Mouse (Mus musculus): Measurements from ENCODE around the gene Ttc39b.

Gene Ttc39b

GRCm38 (mm10) chr4:83228664-83229283, 95.3 kb downstream of the Ttc39b start:
- DNase-seq (ENCODE audit: low spot score in 2 of 2), result no peak

- DNase-seq (ENCODE audit: low spot score in 2 of 2), result no peak
These were observed 96.0 kb downstream of the Ttc39b start for GRCm38 (mm10) chr4:83228073-83228472.

- no peak for DNase-seq (ENCODE audit: low spot score in 2 of 2)
These were observed 98.3 kb downstream of the Ttc39b start for GRCm38 (mm10) chr4:83225633-83226360.

- no peak for DNase-seq (ENCODE audit: low spot score in 2 of 2)
These were observed 99.8 kb downstream of the Ttc39b start for GRCm38 (mm10) chr4:83224242-83224641.

- no peak for DNase-seq (ENCODE audit: low spot score in 2 of 2)
These were observed 100.9 kb downstream of the Ttc39b start for GRCm38 (mm10) chr4:83223197-83223596.

GRCm38 (mm10) chr4:83220761-83221557, 103.1 kb downstream of the Ttc39b start:
- no peak for DNase-seq (ENCODE audit: low spot score in 2 of 2)

GRCm38 (mm10) chr4:83219253-83219652, 104.8 kb downstream of the Ttc39b start:
- DNase-seq (ENCODE audit: low spot score in 2 of 2), result no peak

GRCm38 (mm10) chr4:83217128-83217527, 106.9 kb downstream of the Ttc39b start:
- DNase-seq (ENCODE audit: low spot score in 2 of 2), result no peak

GRCm38 (mm10) chr4:83216381-83216780, 107.7 kb downstream of the Ttc39b start:
- no peak for DNase-seq (ENCODE audit: low spot score in 2 of 2)

- no peak for DNase-seq (ENCODE audit: low spot score in 2 of 2)
These were observed 108.3 kb downstream of the Ttc39b start for GRCm38 (mm10) chr4:83215776-83216175.

- DNase-seq (ENCODE audit: low spot score in 2 of 2), result no peak
These were observed 109.1 kb downstream of the Ttc39b start for GRCm38 (mm10) chr4:83214822-83215558.

GRCm38 (mm10) chr4:83213752-83214151, 110.3 kb downstream of the Ttc39b start:
- no peak for DNase-seq (ENCODE audit: low spot score in 2 of 2)

GRCm38 (mm10) chr4:83211709-83212108, 112.3 kb downstream of the Ttc39b start:
- DNase-seq (ENCODE audit: low spot score in 2 of 2), result no peak

- DNase-seq (ENCODE audit: low spot score in 2 of 2), result no peak
These were observed 113.6 kb downstream of the Ttc39b start for GRCm38 (mm10) chr4:83210437-83210836.

- DNase-seq (ENCODE audit: low spot score in 2 of 2), result no peak
These were observed 117.1 kb downstream of the Ttc39b start for GRCm38 (mm10) chr4:83206803-83207586.

GRCm38 (mm10) chr4:83206416-83206802, 117.6 kb downstream of the Ttc39b start:
- DNase-seq (ENCODE audit: low spot score in 2 of 2), result no peak

GRCm38 (mm10) chr4:83199391-83199790, 124.7 kb downstream of the Ttc39b start:
- no peak for DNase-seq (ENCODE audit: low spot score in 2 of 2)

GRCm38 (mm10) chr4:83198123-83198522, 125.9 kb downstream of the Ttc39b start:
- DNase-seq (ENCODE audit: low spot score in 2 of 2), result no peak

- no peak for DNase-seq (ENCODE audit: low spot score in 2 of 2)
These were observed 134.3 kb downstream of the Ttc39b start for GRCm38 (mm10) chr4:83189736-83190135.

- DNase-seq (ENCODE audit: low spot score in 2 of 2), result no peak
These were observed 136.7 kb downstream of the Ttc39b start for GRCm38 (mm10) chr4:83187324-83187723.

GRCm38 (mm10) chr4:83186448-83186847, 137.6 kb downstream of the Ttc39b start:
- DNase-seq (ENCODE audit: low spot score in 2 of 2), result no peak
